Mouse (Mus musculus) ES-Bruce4 (cell line): ENCODE measurements at regions not wholly inside any gene's neighbourhood (a gene's known extent, or its start where the extent isn't known, plus 50 kb on each side); places are given as distances from the start of the nearest gene placed in this dataset.

Experiments
- CTCF ChIP-seq: IDR thresholded peaks from one replicate; pipeline ENCODE4 v1.8.1; 2011; ENCODE audit warnings: low read depth, low read length
- EP300 ChIP-seq: IDR thresholded peaks from 2 replicates; pipeline ENCODE4 v1.6.1; 2011; ENCODE audit warnings: low read depth, low read length; ENCODE audit not compliant: insufficient read depth
- POLR2A ChIP-seq: IDR thresholded peaks from one replicate; pipeline ENCODE4 v1.8.1; 2011; ENCODE audit warnings: low read length; ENCODE audit not compliant: insufficient read depth

DNA sequence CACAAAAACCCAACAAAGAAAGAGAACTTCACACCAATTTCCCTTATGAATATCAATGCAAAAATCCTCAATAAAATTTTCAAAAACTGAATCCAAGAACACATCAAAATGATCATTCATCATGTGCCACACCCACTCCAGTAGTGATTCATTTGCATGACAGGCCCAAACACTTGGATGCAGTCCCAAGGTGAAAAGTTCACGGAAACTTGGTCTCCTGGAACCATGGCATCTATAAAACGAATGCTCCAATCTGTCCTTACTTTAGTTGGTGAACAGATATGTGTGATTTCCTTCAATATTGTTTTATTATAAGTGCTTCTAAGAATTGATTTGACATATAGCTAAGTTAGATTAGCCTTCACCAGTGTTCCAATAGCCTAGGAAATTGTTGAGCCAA is 343.3 kb downstream of the Gm8797 start:
- TF ChIP-seq POLR2A = no peak
- TF ChIP-seq EP300 = no peak
- TF ChIP-seq CTCF = no peak
